In genomic region chr12:99162188-99162587, GRCm38 (mm10) we compare ENCODE assay signal across 7 mouse cellular contexts.
DNase-seq lines count a peak whose midpoint lies in the region; ATAC-seq and TF ChIP-seq lines count a peak whose summit lies in the region.

No protein-coding gene starts in this region.

- no peak overlapping the region for H3K27ac ChIP-seq in lung, postnatal 0 days (ENCODE audit: low read length)
- peak overlapping the region; percentile 79 for H3K27ac ChIP-seq in forebrain, embryonic 13.5 days

- no peak for TF ChIP-seq CTCF in lung, postnatal 0 days (IDR thresholded peaks at IDR 0.05)
- TF ChIP-seq CTCF in lung, adult 2 months (IDR thresholded peaks at IDR 0.05; ENCODE audit: insufficient read depth, low read length) = no peak

- H3K27me3 ChIP-seq in lung, postnatal 0 days (replicated peaks; ENCODE audit: insufficient read depth, low read length) = no peaks in the 10 kb centered on the region
- H3K27me3 ChIP-seq in forebrain, embryonic 13.5 days = no peaks in the 10 kb centered on the region

- H3K36me3 ChIP-seq in lung, postnatal 0 days (ENCODE audit: insufficient read depth, low read length) = no peaks in the 10 kb centered on the region
- no peaks in the 10 kb centered on the region for H3K36me3 ChIP-seq in forebrain, embryonic 13.5 days (ENCODE audit: poor library complexity, severe bottlenecking)

- no peak overlapping the region for H3K9ac ChIP-seq in lung, postnatal 0 days (replicated peaks; ENCODE audit: low read depth)
- H3K9ac ChIP-seq in forebrain, embryonic 13.5 days = no peak overlapping the region

- peak; percentile 21 for DNase-seq in lung, postnatal 0 days (ENCODE audit: low spot score)
- DNase-seq in lung, adult 2 months = no peak
- DNase-seq in kidney, postnatal 4 days = peak; percentile 11 to 15
- peak; percentile 68 to 79 for DNase-seq in right cerebral cortex, postnatal 10 days (ENCODE audit: low spot score in 2 of 2)
- DNase-seq in urinary bladder, postnatal 4 days (ENCODE audit: low spot score in 2 of 2) = no peak
- DNase-seq in spleen, postnatal 14 days (ENCODE audit: low spot score in 2 of 2) = no peak

- H3K4me2 ChIP-seq in lung, postnatal 0 days (replicated peaks; ENCODE audit: low read depth, low read length) = no peak overlapping the region
- no peak overlapping the region for H3K4me2 ChIP-seq in forebrain, embryonic 13.5 days

- no peaks in the 10 kb centered on the region for H3K4me1 ChIP-seq in lung, postnatal 0 days (ENCODE audit: insufficient read depth, low read depth, low read length)
- H3K4me1 ChIP-seq in lung, adult 2 months (ENCODE audit: control insufficient read depth, insufficient read depth, low read length) = 0 out of 2 replicates have a peak, but pooled peaks cover 2% of the 10 kb centered on the region
- H3K4me1 ChIP-seq in forebrain, embryonic 13.5 days = peaks cover 28% of the 10 kb centered on the region

- ATAC-seq in lung, postnatal 0 days = no peak
- ATAC-seq in forebrain, embryonic 13.5 days = peak; percentile 31; the same call in 1 of the 2 replicates

- 67% methylated on average over 10 of the region's 10 CpGs for WGBS in lung, postnatal 0 days
- 47% methylated on average over 10 of the region's 10 CpGs for WGBS in lung, adult 2 months
- 72% methylated on average over 10 of the region's 10 CpGs for WGBS in forebrain, embryonic 13.5 days

- TF ChIP-seq POLR2A in lung, adult 2 months (IDR thresholded peaks at IDR 0.05; ENCODE audit: borderline replicate concordance, extremely low read depth, low read depth, low read length) = no peak

- TF ChIP-seq EP300 in lung, postnatal 0 days (IDR thresholded peaks at IDR 0.05) = no peak

- no peak overlapping the region for H3K4me3 ChIP-seq in lung, postnatal 0 days (ENCODE audit: low read depth, low read length)
- H3K4me3 ChIP-seq in lung, adult 2 months (replicated peaks; ENCODE audit: extremely low read depth, low read depth, low read length) = no peak overlapping the region
- no peak overlapping the region for H3K4me3 ChIP-seq in forebrain, embryonic 13.5 days

- H3K9me3 ChIP-seq in lung, postnatal 0 days (ENCODE audit: low read length) = no peaks in the 10 kb centered on the region
- H3K9me3 ChIP-seq in forebrain, embryonic 13.5 days (replicated peaks) = peaks cover 7% of the 10 kb centered on the region; the same call in 1 of the 2 replicates

Comparison
In these comparisons a context has a peak if more than half of its experiments do, and no peak if none do; other contexts are left out.
1. DNase-seq: peak in lung, postnatal 0 days (single experiment), kidney, postnatal 4 days (2 of 2) and right cerebral cortex, postnatal 10 days (2 of 2); none in lung, adult 2 months (single experiment), urinary bladder, postnatal 4 days (0 of 2) and spleen, postnatal 14 days (0 of 2).